Mouse (Mus musculus) embryonic facial prominence, embryonic 14.5 days (tissue): ENCODE results near the gene Cgnl1. TPM values are rescaled to one million over a fixed set of nuclear protein-coding genes. Genes with fewer than 3 reads are reported as not detected.

Experiments
- ATAC-seq: fragments of 200-750 bp; cut with Nextera tagmentation; 2 replicates; pipeline ENCODE4 v1.8.0; 2017; ENCODE audit warnings: low read depth, moderate number of reproducible peaks, moderate TSS enrichment
- DNase-seq: peaks from one replicate; pipeline ENCODE4 v3.0.0-alpha.2; 2015; ENCODE audit warnings: low spot score
- H3K27ac ChIP-seq: fragments of 300-500 bp; sonication (generic); replicated peaks from 2 replicates; pipeline ENCODE4 v1.5.1; 2014; ENCODE audit warnings: low read depth, mild to moderate bottlenecking, low read length, moderate library complexity
- H3K27me3 ChIP-seq: fragments of 300-500 bp; sonication (generic); replicated peaks from 2 replicates; pipeline ENCODE4 v1.6.1; 2014; ENCODE audit warnings: low read length; ENCODE audit not compliant: control insufficient read depth, insufficient read depth
- H3K36me3 ChIP-seq: fragments of 300-500 bp; sonication (generic); 2 replicates; pipeline ENCODE4 v1.6.1; 2014; ENCODE audit warnings: low read length, mixed read lengths; ENCODE audit not compliant: control insufficient read depth, insufficient read depth
- H3K4me1 ChIP-seq: fragments of 300-500 bp; sonication (generic); 2 replicates; pipeline ENCODE4 v1.6.1; 2014; ENCODE audit warnings: antibody characterized with exemption, low read length; ENCODE audit not compliant: control insufficient read depth, insufficient read depth
- H3K4me2 ChIP-seq: fragments of 300-500 bp; sonication (generic); 2 replicates; pipeline ENCODE4 v1.6.1; 2014; ENCODE audit warnings: low read depth, mild to moderate bottlenecking, low read length, moderate library complexity, mixed read lengths
- H3K4me3 ChIP-seq: fragments of 300-500 bp; sonication (generic); 2 replicates; pipeline ENCODE4 v1.5.1; 2014; ENCODE audit warnings: low read depth, mild to moderate bottlenecking, low read length
- H3K9ac ChIP-seq: fragments of 300-500 bp; sonication (generic); 2 replicates; pipeline ENCODE4 v1.6.1; 2014; ENCODE audit warnings: low read depth, mild to moderate bottlenecking, low read length, moderate library complexity, mixed read lengths
- H3K9me3 ChIP-seq: fragments of 300-500 bp; sonication (generic); 2 replicates; pipeline ENCODE4 v1.6.1; 2016; ENCODE audit warnings: low read length; ENCODE audit not compliant: control insufficient read depth
- WGBS: fragments of 180-500 bp; shearing (Covaris S2); extraction: QIAGEN DNeasy Blood & Tissue Kit; methylation state at CpG from one replicate; pipeline ENCODE4 v1.1.7; 2014; 5-methylcytosine and 5-hydroxymethylcytosine counted together
- polyA plus RNA-seq: library from polyadenylated mRNA; unstranded; fragments of >200 nt; fragmentation: Nextera tagmentation; extraction: Ambion mirVana; gene quantifications from 2 replicates; pipeline ENCODE4 v1.2.1, GENCODE M21; 2014

Cgnl1 gene
- polyA plus RNA-seq, 1 experiment from 2014 or later, result 12.6 TPM

GRCm38 (mm10) chr9:71670677-71671076 lies 100.7 kb downstream of the Cgnl1 start:
- ATAC-seq (no peak), DNase-seq (no peak)
- Histone ChIP-seq H3K27me3 (no peaks in the 10 kb centered on the region), H3K9me3 (no peaks in the 10 kb centered on the region), H3K4me1 (no peaks in the 10 kb centered on the region), H3K4me3 (no peak overlapping the region), H3K9ac (no peak overlapping the region), H3K4me2 (no peak overlapping the region), H3K27ac (no peak overlapping the region), H3K36me3 (no peaks in the 10 kb centered on the region)
- 71% methylated on average over 5 of the region's 5 CpGs for WGBS

GRCm38 (mm10) chr9:71667616-71668015 lies 103.8 kb downstream of the Cgnl1 start:
- Histone ChIP-seq H3K36me3 (no peaks in the 10 kb centered on the region), H3K4me2 (no peak overlapping the region), H3K4me3 (no peak overlapping the region), H3K27me3 (no peaks in the 10 kb centered on the region), H3K4me1 (no peaks in the 10 kb centered on the region), H3K9me3 (no peaks in the 10 kb centered on the region), H3K27ac (no peak overlapping the region), H3K9ac (no peak overlapping the region)
- 53% methylated on average over 5 of the region's 5 CpGs for whole genome bisulfite sequencing
- no peak for DNase-seq
- no peak for ATAC-seq

- Histone ChIP-seq H3K9me3 (no peaks in the 10 kb centered on the region), H3K9ac (no peak overlapping the region), H3K4me1 (no peaks in the 10 kb centered on the region), H3K36me3 (no peaks in the 10 kb centered on the region), H3K27me3 (no peaks in the 10 kb centered on the region), H3K4me3 (no peak overlapping the region), H3K4me2 (no peak overlapping the region), H3K27ac (no peak overlapping the region; the same call in 1 of the 2 replicates)
- peak; percentile 61 for DNase-seq
- 0 out of 2 replicates have a peak, but pooled peaks have one; percentile 12 for ATAC-seq
- WGBS, result 45% methylated on average over 6 of the region's 6 CpGs
Observed at GRCm38 (mm10) chr9:71666432-71666831, 105.0 kb downstream of the Cgnl1 start.

- H3K27me3 ChIP-seq, result no peaks in the 10 kb centered on the region
- H3K27ac ChIP-seq, result no peak overlapping the region
- H3K4me3 ChIP-seq, result no peak overlapping the region
- DNase-seq (no peak), ATAC-seq (no peak)
- H3K9me3 ChIP-seq, result no peaks in the 10 kb centered on the region
- 79% methylated on average over 3 of the region's 3 CpGs for WGBS
- no peak overlapping the region for H3K9ac ChIP-seq
- H3K36me3 ChIP-seq, result no peaks in the 10 kb centered on the region
- peaks cover 4% of the 10 kb centered on the region; the same call in 1 of the 2 replicates for H3K4me1 ChIP-seq
- no peak overlapping the region for H3K4me2 ChIP-seq
Observed at GRCm38 (mm10) chr9:71665493-71665892, 105.9 kb downstream of the Cgnl1 start.

- Histone ChIP-seq H3K27ac (no peak overlapping the region), H3K36me3 (no peaks in the 10 kb centered on the region), H3K4me3 (no peak overlapping the region), H3K4me2 (no peak overlapping the region), H3K4me1 (peaks cover 4% of the 10 kb centered on the region; the same call in 1 of the 2 replicates), H3K27me3 (no peaks in the 10 kb centered on the region), H3K9ac (no peak overlapping the region), H3K9me3 (no peaks in the 10 kb centered on the region)
- ATAC-seq (no peak), DNase-seq (no peak)
- WGBS, result 97% methylated on average over 3 of the region's 3 CpGs
Observed at GRCm38 (mm10) chr9:71664855-71665254, 106.5 kb downstream of the Cgnl1 start.

GRCm38 (mm10) chr9:71663421-71664217 lies 107.8 kb downstream of the Cgnl1 start:
- Histone ChIP-seq H3K4me2 (no peak overlapping the region), H3K9me3 (no peaks in the 10 kb centered on the region), H3K9ac (no peak overlapping the region), H3K27ac (no peak overlapping the region), H3K36me3 (no peaks in the 10 kb centered on the region), H3K4me1 (peaks cover 4% of the 10 kb centered on the region; the same call in 1 of the 2 replicates), H3K4me3 (no peak overlapping the region), H3K27me3 (no peaks in the 10 kb centered on the region)
- no peak for ATAC-seq
- 70% methylated on average over 11 of the region's 11 CpGs for WGBS
- no peak for DNase-seq

GRCm38 (mm10) chr9:71660540-71660939 lies 110.9 kb downstream of the Cgnl1 start:
- Histone ChIP-seq H3K4me1 (peaks cover 4% of the 10 kb centered on the region; the same call in 1 of the 2 replicates), H3K36me3 (no peaks in the 10 kb centered on the region), H3K27me3 (no peaks in the 10 kb centered on the region), H3K9ac (no peak overlapping the region), H3K27ac (no peak overlapping the region; the same call in 1 of the 2 replicates), H3K4me2 (no peak overlapping the region), H3K9me3 (peaks cover 6% of the 10 kb centered on the region; the same call in 1 of the 2 replicates), H3K4me3 (no peak overlapping the region)
- 0 out of 2 replicates have a peak, but pooled peaks have one; percentile 33 for ATAC-seq
- peak; percentile 80 for DNase-seq
- WGBS, result 46% methylated on average over 9 of the region's 9 CpGs

- no peak overlapping the region for H3K4me3 ChIP-seq
- H3K36me3 ChIP-seq, result no peaks in the 10 kb centered on the region
- DNase-seq (no peak), ATAC-seq (no peak)
- H3K27me3 ChIP-seq, result no peaks in the 10 kb centered on the region
- peaks cover 4% of the 10 kb centered on the region; the same call in 1 of the 2 replicates for H3K4me1 ChIP-seq
- WGBS, result 68% methylated on average over 5 of the region's 5 CpGs
- H3K4me2 ChIP-seq, result no peak overlapping the region
- no peak overlapping the region for H3K27ac ChIP-seq
- peaks cover 6% of the 10 kb centered on the region; the same call in 1 of the 2 replicates for H3K9me3 ChIP-seq
- H3K9ac ChIP-seq, result no peak overlapping the region
Observed at GRCm38 (mm10) chr9:71659681-71660080, 111.7 kb downstream of the Cgnl1 start.
